Mouse (Mus musculus) layer of hippocampus, adult 9-11 months (tissue): ENCODE results near the gene Stra6.
A peak's percentile ranks its signal among the peaks of the same experiment; 100 is the strongest.

ENCODE experiments used
- DNase-seq: peaks from one replicate; pipeline ENCODE4 v3.0.0; 2022

The Stra6 gene

GRCm38 (mm10) chr9:58063531-58063930, at the start of gene Stra6:
Stra6 (plus strand) TSS chr9:58063788.
- peak; percentile 66 for DNase-seq

GRCm38 (mm10) chr9:58014393-58015160, 49.0 kb upstream of the Stra6 start:
- DNase-seq = no peak

- no peak for DNase-seq
Measured at GRCm38 (mm10) chr9:58015856-58016255, 47.7 kb upstream of the Stra6 start.

GRCm38 (mm10) chr9:58016962-58017361, 46.6 kb upstream of the Stra6 start:
- DNase-seq = no peak

GRCm38 (mm10) chr9:58018385-58018784, 45.2 kb upstream of the Stra6 start:
- DNase-seq = no peak

- DNase-seq = no peak
Measured at GRCm38 (mm10) chr9:58025995-58026394, 37.6 kb upstream of the Stra6 start.

- DNase-seq = no peak
Measured at GRCm38 (mm10) chr9:58027426-58028180, 36.0 kb upstream of the Stra6 start.

GRCm38 (mm10) chr9:58028841-58029240, 34.7 kb upstream of the Stra6 start:
- no peak for DNase-seq

- DNase-seq = no peak
Measured at GRCm38 (mm10) chr9:58029635-58030034, 34.0 kb upstream of the Stra6 start.

- DNase-seq = no peak
Measured at GRCm38 (mm10) chr9:58031895-58032294, 31.7 kb upstream of the Stra6 start.

- peak; percentile 81 for DNase-seq
Measured at GRCm38 (mm10) chr9:58035519-58035918, 28.1 kb upstream of the Stra6 start.

- DNase-seq = no peak
Measured at GRCm38 (mm10) chr9:58035951-58036698, 27.5 kb upstream of the Stra6 start.

- no peak for DNase-seq
Measured at GRCm38 (mm10) chr9:58036961-58037360, 26.6 kb upstream of the Stra6 start.

GRCm38 (mm10) chr9:58038500-58039168, 25.0 kb upstream of the Stra6 start:
- peak; percentile 57 for DNase-seq

GRCm38 (mm10) chr9:58040977-58041376, 22.6 kb upstream of the Stra6 start:
- no peak for DNase-seq

GRCm38 (mm10) chr9:58042391-58042790, 21.2 kb upstream of the Stra6 start:
- no peak for DNase-seq

GRCm38 (mm10) chr9:58043496-58044017, 20.0 kb upstream of the Stra6 start:
- no peak for DNase-seq

GRCm38 (mm10) chr9:58044828-58045227, 18.8 kb upstream of the Stra6 start:
- peak; percentile 38 for DNase-seq

- DNase-seq = no peak
Measured at GRCm38 (mm10) chr9:58045646-58046045, 17.9 kb upstream of the Stra6 start.

GRCm38 (mm10) chr9:58047061-58047460, 16.5 kb upstream of the Stra6 start:
- no peak for DNase-seq

GRCm38 (mm10) chr9:58048621-58049020, 15.0 kb upstream of the Stra6 start:
- DNase-seq = no peak

GRCm38 (mm10) chr9:58049186-58049585, 14.4 kb upstream of the Stra6 start:
- DNase-seq = no peak

- no peak for DNase-seq
Measured at GRCm38 (mm10) chr9:58049861-58050260, 13.7 kb upstream of the Stra6 start.
